Mouse (Mus musculus) kidney, adult 2 months (tissue): ENCODE data around the gene Slpi.

ENCODE experiments used
- CTCF ChIP-seq: fragments of 200-500 bp; conservative IDR thresholded peaks from 2 replicates; pipeline ENCODE4 v1.5.1; 2011; ENCODE audit warnings: low read depth, mild to moderate bottlenecking, control low read depth, low read length, moderate library complexity, mixed read lengths; ENCODE audit not compliant: insufficient read depth, insufficient read length
- POLR2A ChIP-seq: fragments of 200-500 bp; IDR thresholded peaks from one replicate; pipeline ENCODE4 v1.6.1; 2011; ENCODE audit warnings: low read depth, low read length, control low read depth

GRCm38 (mm10) chr2:164414167-164414566 lies 25.3 kb upstream of the Slpi start:
- TF ChIP-seq POLR2A (no peak), CTCF (no peak)
